Mouse (Mus musculus): ENCODE measurements at regions not wholly inside any gene's neighbourhood (a gene's known extent, or its start where the extent isn't known, plus 50 kb on each side); places are given as distances from the start of the nearest gene placed in this dataset.

GRCm38 (mm10) chr1:177616335-177617239 is 113.0 kb upstream of the 1700016C15Rik start:
- DNase-seq (ENCODE audit: low spot score): no peak

- no peak for DNase-seq (ENCODE audit: low spot score)
These were observed 109.0 kb upstream of the 1700016C15Rik start for GRCm38 (mm10) chr1:177620501-177621099.

GRCm38 (mm10) chr1:177621854-177622590 is 107.6 kb upstream of the 1700016C15Rik start:
- no peak for DNase-seq (ENCODE audit: low spot score)

GRCm38 (mm10) chr1:177623304-177623726 is 106.3 kb upstream of the 1700016C15Rik start:
- peak; percentile 12 for DNase-seq (ENCODE audit: low spot score)

DNA sequence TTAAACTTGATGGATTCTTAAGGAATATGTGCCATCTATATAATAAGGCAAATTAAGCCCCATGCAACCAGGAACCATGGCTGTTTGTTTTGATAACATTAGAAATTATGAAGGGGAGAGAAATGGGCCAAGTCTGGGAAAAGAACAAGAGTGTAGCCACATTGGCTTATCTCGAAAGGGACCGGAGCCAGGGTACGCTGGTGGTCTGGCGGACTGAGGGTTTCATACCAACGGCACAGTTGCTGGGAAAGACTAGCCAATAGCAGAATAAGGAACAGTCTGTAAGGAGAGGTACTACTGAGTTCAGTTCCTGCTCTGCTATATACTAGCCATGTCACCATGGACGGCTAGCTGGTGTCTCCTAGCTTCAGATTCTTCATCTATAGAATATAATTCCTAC is 105.9 kb upstream of the 1700016C15Rik start:
- DNase-seq (ENCODE audit: low spot score): no peak

GRCm38 (mm10) chr1:177627814-177628213 is 101.8 kb upstream of the 1700016C15Rik start:
- DNase-seq (ENCODE audit: low spot score): no peak

DNA sequence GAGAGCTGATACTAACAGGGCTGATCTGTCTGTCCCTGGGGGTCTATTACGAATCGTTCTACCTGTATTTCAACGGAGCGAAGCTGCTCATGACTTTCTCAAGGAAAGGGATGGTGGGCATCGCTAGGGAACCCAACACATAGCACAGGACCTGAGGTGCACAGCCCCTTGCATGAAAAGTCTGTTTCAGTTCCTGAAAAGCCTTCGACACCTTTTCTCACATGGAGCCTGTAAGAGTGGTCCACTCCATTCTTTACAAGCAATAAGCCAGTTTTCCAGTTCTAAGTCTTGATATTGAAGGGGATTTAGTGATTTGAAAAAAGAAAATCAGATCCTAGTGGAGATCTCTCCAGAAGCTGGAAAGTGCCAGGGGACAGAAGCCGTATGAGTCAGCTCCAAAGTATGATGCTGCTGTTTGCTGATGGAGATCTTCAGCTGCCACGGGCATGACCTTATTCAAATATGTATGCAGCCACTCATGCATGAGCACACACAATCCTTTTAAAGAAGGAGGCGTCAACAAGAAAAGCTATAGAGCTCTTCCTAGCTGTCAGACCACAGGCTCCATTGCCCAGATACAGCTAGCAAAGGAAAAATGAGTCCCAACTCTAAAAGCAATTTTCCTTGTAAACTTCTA is 95.5 kb upstream of the 1700016C15Rik start:
- DNase-seq (ENCODE audit: low spot score): no peak

- DNase-seq (ENCODE audit: low spot score): no peak
These were observed 92.6 kb upstream of the 1700016C15Rik start for GRCm38 (mm10) chr1:177637061-177637460.

GRCm38 (mm10) chr1:177638381-177638780 is 91.2 kb upstream of the 1700016C15Rik start:
- DNase-seq (ENCODE audit: low spot score): no peak

DNA sequence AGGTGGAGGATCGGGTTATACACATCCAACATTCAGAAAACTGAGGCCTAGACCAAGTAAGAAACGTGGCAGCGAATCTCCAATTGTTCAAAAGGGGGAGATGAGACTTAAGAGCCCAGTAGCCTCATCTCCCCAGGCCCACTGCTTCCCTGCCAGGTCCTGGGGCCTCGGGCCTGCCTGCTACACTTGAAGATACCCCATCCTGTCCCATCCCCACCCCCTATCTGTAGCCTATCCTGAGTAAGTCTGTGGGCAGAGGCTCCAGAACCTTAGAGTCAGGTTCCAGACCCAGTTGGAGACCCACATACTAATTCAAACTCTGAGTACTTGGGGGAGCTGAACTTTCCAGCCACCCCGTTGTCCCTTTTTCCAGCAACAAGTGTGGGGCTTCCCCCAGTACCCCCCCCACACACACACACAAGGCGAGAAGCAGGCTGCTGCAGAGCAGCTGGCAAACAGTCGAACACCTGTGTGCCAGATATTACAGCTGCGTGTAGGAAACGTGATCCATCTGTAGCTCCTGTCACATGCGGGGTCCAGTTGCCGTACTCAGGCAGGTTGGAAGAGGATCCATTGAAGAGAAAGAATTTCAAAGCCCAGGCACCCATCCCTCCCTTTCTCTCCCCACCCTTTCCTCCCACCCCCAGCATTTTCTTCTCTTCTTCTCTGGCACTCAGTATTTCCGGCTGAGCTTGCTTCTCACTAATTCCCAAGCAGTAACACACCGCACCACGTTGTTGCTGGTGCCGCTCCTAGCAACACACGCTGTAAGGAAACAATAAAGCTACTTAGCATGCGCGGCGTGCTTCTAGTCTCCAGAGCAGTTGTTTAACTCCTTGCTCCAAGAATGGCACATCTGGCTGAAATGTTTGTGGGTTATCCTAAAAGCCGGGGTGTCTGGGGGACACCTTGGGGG is 89.4 kb upstream of the 1700016C15Rik start:
- DNase-seq (ENCODE audit: low spot score): no peak

GRCm38 (mm10) chr1:177642712-177643467 is 86.7 kb upstream of the 1700016C15Rik start:
- no peak for DNase-seq (ENCODE audit: low spot score)

DNA sequence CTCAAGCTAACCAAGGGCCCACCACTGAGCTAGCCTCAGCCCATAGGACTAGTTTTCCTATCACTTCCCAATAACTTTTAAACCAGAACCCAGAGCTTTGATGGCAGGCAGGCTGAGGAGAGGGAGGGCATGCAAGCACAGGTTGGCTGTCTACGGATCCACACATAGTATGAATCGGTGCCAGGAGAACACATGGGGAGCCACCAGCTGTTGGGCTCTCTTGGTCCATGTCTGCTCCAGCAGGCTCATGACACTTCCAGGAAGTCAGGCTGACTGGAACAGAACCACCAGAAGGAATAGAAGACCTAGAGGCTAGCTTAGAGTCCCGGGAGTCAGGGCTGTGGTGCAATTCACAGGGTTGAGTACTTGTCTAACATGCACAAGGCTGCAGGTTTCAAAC is 86.0 kb upstream of the 1700016C15Rik start:
- no peak for DNase-seq (ENCODE audit: low spot score)

- DNase-seq (ENCODE audit: low spot score): no peak
These were observed 85.4 kb upstream of the 1700016C15Rik start for GRCm38 (mm10) chr1:177644214-177644613.

DNA sequence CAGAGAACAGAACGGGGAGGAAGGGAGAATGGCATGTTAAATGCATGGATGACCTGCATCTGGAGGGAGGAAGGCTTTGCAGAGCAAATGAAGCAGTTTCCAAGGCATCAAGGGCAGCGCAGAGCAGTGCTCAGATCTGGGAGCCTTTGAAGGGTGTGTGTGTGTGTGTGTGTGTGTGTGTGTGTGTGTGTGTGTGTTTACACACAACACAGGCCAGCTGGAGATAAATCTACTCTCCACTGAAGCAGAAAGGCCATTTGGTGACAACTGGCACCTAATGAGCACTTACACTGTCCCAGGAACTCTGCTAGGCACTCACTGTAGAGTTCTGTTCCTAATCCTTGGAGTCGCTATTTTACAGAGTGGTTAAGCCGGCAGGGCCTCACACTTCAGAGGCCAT is 84.3 kb upstream of the 1700016C15Rik start:
- no peak for DNase-seq (ENCODE audit: low spot score)

DNA sequence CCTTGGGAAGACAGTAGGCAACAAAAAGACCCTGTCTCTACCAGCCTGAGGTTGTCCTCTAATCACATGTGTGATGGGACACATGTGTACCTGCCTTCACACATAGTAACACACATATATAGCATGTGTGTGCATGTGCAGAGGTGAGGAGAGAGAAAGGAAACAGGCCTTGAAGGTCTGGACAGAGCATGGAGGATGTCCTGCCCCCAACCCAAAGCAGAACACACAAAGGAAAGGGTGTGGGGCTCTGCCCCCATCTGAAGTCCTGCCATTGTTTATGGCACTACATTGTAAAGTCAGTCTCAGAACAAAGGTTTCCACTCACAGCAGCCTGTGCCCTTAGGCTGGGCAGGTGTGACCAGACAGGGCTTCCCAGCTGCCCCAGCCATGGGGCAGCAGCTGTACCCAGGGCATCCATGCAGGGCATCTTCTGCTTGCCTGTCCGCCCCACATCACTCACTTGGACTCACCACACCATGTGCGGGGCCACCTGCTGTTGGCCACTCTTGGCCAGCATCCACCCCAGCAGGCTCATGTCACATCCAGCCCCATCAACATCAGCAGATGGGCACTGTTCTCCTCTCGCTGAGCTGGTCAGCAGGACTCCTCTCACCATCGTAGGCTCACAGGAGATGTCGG is 83.6 kb upstream of the 1700016C15Rik start:
- no peak for DNase-seq (ENCODE audit: low spot score)

GRCm38 (mm10) chr1:177647876-177648275 is 81.7 kb upstream of the 1700016C15Rik start:
- no peak for DNase-seq (ENCODE audit: low spot score)

- no peak for DNase-seq (ENCODE audit: low spot score)
These were observed 80.6 kb upstream of the 1700016C15Rik start for GRCm38 (mm10) chr1:177648974-177649373.

GRCm38 (mm10) chr1:177651219-177651618 is 78.4 kb upstream of the 1700016C15Rik start:
- DNase-seq (ENCODE audit: low spot score): no peak

DNA sequence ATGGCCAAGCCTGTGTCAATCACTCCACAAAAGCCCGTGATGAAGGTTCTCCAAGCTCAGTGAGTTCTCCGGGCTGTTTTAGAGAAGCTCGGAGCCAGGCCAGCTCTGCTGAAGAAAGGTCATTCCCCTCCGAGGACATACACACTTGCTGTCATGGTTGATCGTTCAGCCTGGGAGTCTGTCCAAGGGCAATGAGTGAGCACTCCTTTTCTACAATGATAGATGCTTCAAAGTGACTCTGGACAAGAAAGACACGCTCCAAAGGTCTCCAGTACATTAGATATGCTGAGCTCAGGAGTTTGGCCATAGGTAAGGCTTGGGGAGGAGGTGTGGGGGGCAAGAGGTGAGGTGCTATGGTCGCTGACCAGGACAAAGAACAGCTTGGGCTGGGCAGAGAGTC is 66.5 kb upstream of the 1700016C15Rik start:
- no peak for DNase-seq (ENCODE audit: low spot score)

All from ovary, postnatal 14 days (tissue).